Mouse (Mus musculus): ENCODE measurements around the gene Hoxd1.

GRCm38 (mm10) chr2:74761941-74762340 is 839 bp upstream of the Hoxd1 start:
- TF ChIP-seq CTCF (IDR thresholded peaks at IDR 0.05; ENCODE audit: low read depth) = no peak
- TF ChIP-seq EP300 (IDR thresholded peaks at IDR 0.05; ENCODE audit: low read depth) = no peak
